Mouse (Mus musculus): Measurements from ENCODE around the gene Gata3.

Gene Gata3

DNA sequence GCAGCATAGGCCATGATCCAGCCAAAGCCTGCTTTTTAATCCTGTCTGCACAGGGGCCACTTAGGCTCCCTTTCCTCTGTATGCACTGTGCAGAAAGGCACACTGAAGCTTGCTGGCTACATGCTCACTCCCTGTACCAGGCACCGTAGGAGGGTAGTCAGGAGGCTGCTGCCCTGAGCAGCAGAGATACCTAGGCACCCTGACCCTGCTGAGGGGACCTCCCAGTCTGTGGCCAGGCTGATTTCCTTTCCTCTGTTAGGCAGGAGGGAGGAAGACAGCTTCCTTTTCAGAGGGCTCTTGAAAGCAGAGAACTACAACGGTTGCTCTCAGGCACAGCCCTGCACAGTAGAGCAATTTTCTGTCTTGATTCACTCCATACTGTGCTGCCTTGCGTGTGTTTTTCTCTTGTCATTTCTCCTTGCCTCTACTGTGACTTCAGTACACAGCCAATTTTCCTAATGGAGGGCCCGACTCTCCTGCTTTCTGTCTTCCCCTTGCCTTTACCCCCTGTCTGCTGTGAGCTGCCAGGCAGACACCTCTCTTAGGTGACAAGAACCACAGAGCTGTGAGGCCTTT lies 18.6 kb downstream of the Gata3 start:
- no peak for DNase-seq

DNA sequence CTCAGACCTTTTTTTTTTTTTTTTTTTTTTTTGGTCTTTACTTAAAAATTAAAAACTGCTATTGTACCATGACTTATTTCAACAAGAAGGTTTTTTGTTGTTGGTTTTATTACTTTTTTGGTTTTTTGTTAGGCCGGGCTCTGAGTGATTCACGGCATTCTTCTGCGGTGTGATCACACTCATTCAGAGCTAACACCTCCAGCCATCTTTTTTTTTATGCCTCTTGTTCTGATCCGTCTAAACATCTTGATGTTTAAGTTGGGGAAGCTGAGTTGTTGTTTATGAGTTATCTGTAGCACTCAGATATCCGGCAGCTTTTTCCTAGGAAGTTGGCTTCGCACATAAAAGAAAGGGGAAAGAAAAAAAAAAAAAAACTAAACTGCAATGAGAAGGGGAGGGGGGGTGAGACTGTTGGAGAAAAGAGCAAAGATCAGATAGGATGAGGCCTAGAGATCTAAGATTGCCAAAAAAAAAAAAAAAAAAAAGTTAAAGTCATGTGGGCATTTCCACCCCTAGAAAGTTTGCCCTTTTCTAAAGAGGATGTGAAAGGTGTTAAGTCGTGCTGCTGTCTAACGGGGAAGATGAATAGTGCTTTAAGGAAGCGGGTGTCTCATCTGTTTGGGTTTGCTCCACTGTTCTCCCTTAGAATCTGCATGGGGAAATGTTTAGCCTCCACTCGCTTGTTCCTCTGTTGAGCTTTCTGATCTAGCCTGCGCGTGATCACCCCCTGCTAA lies 22.6 kb downstream of the Gata3 start:
- no peak for DNase-seq

DNA sequence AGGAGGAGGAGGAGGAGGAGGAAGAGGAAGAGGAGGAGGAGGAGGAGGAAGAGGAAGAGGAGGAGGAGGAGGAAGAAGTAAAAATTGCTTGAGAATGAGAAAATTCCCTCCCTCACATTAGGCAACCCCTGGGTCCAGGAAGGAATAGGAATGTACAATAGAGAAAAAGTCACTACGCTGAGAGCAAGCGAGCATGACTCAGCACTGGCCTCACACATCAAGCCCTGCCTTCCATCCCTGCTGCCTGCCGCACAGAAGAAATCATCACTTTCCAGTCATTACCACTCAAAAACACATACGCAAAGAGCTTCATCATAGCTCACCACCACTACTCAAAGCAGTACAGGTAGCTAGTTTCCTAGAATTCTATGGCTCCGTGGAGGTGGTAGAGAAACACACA lies 29.1 kb downstream of the Gata3 start:
- no peak for DNase-seq

DNA sequence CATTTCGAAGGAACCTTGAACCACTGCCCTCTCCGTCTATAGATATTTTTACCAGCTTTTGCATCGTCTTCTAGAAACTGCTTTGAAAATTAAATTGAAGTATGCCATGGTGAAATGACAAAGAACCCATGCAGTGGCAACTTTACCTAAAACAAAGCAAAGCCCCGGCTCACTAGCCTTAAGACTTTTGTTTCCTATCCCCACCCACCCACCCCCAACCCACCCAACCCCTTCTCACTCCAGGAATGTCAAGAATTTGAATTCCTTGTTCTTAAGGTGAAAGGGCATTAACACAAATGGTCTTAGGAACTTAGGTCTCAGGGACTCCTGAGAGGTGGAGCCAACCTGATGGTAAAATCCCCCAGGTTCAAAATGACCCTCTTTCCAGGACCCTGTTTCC lies 34.0 kb downstream of the Gata3 start:
- DNase-seq = no peak

DNA sequence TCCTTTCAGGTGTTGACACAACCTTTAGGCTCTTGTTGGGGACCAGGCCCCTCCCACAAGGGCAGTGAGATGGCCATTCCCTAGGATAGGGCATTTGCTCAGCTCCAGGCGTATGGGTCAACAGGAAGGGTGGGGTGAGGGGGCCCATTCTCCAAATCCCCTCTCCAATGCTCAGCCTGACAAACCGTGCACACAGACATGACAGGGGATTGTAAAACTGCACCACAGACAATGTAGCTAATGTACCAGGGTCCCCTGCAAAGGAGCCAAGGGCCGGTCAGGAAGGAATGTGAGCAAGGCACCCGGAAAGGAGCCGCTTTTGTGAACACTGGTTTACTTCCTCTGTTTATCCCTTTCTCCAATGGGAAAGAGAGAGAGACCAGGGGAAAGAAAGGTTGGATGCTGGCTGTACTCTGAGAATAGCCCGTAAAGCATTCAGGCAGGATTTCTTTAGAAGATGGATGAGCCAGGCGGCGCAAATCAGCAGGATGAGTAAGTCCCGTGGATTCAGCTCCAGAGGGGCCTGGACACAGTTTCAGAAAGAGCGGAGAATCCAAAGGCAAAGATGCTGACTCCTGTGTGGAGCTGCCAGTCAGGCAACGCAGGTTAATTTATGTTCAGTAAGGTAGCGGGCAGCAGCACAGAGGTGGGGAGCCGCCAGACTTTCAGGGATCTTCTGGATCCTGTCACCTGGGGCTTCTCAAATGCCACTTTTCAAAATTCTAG lies 36.8 kb downstream of the Gata3 start:
- DNase-seq = no peak

DNA sequence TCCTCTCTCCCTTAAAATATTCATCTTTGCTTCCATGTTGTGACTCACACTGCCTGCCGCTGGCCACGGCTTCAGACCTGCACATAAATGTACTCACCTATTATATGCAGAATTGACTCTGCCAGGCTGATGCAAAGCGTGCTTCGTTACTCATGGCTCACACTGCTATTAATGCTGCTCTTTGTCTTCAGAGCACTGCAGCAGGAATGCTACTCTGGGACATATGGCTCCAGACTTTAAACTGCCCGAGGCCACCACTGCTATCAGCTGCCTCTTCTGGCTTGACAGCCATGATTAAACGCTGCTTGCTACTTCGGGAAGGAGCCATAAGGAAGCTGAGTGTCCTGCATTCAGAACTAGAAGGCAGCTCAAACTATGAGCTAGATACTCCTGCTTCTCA lies 54.6 kb downstream of the Gata3 start:
- DNase-seq = no peak

DNA sequence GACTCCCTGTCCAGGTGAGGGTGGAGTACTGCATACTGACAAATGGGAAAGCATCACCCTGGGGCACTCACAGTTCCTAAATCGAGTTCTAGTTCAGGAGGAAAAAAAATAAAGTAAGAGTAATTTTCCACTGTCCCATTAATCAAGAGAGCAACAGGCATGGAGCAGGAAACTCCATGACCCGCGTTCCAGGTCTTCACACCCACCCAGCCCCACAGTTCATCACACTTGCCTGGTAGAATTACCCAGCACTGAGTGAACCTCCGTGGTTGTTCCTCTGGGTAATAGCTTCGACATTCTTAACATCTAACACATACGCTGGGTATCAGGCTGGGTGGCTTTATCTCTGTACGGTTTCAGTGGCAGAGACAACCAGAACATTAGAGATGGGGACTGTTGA lies 56.1 kb downstream of the Gata3 start:
- DNase-seq = no peak

DNA sequence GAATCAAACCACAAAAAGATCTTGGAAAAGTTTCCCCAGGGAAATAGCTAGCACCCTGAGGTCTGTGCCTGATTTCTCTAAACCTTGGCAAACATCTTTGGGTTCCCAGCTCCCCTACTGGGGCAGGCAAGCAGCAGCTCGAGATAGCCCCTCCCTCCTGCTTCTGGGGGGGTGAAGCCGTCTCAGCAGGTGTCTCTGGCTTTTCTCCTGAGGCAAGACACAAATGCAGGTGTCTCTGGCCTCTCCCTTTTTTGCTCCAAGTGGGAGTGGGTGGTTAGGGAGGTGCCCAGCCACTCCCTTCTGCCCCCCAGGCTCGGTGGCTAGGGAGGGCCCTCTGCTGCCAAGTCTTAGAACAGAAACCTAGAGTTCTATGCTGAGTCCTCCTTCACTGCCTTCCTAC lies 62.2 kb downstream of the Gata3 start:
- DNase-seq = no peak

DNA sequence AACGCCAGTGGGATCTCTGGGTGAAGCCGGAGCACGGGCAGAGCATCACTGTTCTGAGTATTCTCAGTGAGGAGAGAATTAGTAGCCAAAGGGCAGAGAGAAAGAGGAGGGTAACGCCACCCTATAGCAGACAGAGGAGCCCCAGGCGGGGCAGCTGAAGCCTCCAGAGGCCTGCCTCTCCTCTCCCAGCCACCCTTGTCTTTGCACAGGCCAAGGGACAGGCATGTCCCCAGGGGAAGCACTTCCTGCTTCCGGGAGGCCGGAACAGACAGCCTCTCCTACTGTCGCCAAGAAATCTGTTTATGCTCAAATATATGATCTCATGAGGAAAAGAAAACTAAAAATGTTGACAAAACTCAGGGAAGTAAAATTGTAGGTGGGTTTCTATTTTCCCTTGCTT lies 69.2 kb downstream of the Gata3 start:
- no peak for DNase-seq

DNA sequence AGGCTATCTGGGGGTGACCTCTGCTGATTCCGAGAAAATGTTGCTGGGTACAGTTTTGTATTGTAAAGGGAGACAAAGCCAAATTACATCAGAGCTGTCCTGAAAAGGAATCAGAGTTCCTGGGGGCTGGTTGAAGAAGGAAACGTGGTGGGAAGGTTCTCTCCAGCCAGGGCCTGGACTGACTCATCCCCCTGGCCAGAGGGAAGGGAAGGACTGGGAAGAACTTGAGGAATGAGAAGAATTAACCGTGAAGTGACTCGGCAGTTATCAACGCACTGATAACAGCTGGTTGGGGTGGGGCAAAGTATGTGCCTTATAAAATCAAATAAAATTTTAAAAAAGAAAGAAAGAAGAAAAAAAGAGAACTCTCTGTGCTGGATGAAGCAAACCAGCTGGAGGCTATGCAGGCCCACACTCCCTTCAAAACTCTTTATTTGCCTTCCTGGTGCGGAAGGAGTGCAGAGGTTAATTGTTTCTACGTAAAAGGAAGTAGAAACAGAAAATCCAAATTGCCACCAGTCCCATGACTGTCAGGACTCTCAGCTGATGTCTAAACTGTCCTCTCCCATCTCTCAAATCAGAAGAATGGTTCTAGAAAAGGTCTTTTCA lies 71.6 kb downstream of the Gata3 start:
- no peak for DNase-seq
